In genomic region chr7:34389277-34390085, GRCm38 (mm10) we compare ENCODE assay signal across 8 mouse cellular contexts. TPM values are rescaled to one million over a fixed set of nuclear protein-coding genes. Genes with fewer than 3 reads are reported as not detected.
DNase-seq lines count a peak whose midpoint lies in the region; ATAC-seq and TF ChIP-seq lines count a peak whose summit lies in the region.

No protein-coding gene starts in this region.

- no peak for TF ChIP-seq CTCF in CH12.LX (conservative IDR thresholded peaks at IDR 0.05 in 1 of 2, IDR thresholded peaks at IDR 0.05 in 1 of 2; ENCODE audit: low read depth in 2 of 2, low read length in 2 of 2)

- ATAC-seq in forebrain, embryonic 11.5 days (replicated peaks; ENCODE audit: low FRiP score): peak; percentile 96
- peak; percentile 93 for ATAC-seq in heart, embryonic 16.5 days (replicated peaks; ENCODE audit: extremely low read depth, insufficient read depth, low FRiP score)
- ATAC-seq in liver, embryonic 13.5 days (ENCODE audit: low read depth): peak; percentile 89
- ATAC-seq in stomach, embryonic 14.5 days (ENCODE audit: insufficient number of reproducible peaks, insufficient read depth, low FRiP score, low read depth): peak; percentile 94

- in situ Hi-C loops in CH12.LX (cut with MboI; ENCODE audit: low pct_ligation_motif_present, low pct_unique_long_range_greater_than_20kb, low sequenced_read_pairs): no loop called here

- H3K4me1 ChIP-seq in CH12.LX (ENCODE audit: control insufficient read depth in 1 of 2, insufficient read depth in 2 of 2): peaks cover 4 to 31% of the 10 kb centered on the region in 2 experiments; a peak in 3 of 4 replicates
- peaks cover 6% of the 10 kb centered on the region for H3K4me1 ChIP-seq in forebrain, embryonic 11.5 days (replicated peaks; ENCODE audit: control insufficient read depth, insufficient read depth, low read length)
- peaks cover 29% of the 10 kb centered on the region for H3K4me1 ChIP-seq in heart, embryonic 16.5 days (ENCODE audit: control insufficient read depth, insufficient read depth, low read length)
- peaks cover 35% of the 10 kb centered on the region for H3K4me1 ChIP-seq in liver, embryonic 13.5 days (replicated peaks)
- H3K4me1 ChIP-seq in stomach, embryonic 14.5 days (ENCODE audit: control insufficient read depth, insufficient read depth, low read length): peaks cover 17% of the 10 kb centered on the region

- under 1% methylated on average over 78 of the region's 100 CpGs for WGBS in forebrain, embryonic 11.5 days
- WGBS in heart, embryonic 16.5 days: under 1% methylated on average over 95 of the region's 100 CpGs
- under 1% methylated on average over 85 of the region's 100 CpGs for WGBS in liver, embryonic 13.5 days (ENCODE audit: insufficient replicate concordance)
- under 1% methylated on average over 82 of the region's 100 CpGs for WGBS in stomach, embryonic 14.5 days

- peak; percentile 87 for DNase-seq in CH12.LX (ENCODE audit: extremely low read depth)
- DNase-seq in c-Kit-positive CD71-positive TER-119-negative erythroid progenitor cells, embryonic 14.5 days (ENCODE audit: low read depth): peak; percentile 76
- peak; percentile 96 for DNase-seq in forebrain, embryonic 11.5 days (ENCODE audit: low spot score)
- DNase-seq in kidney, postnatal 25 days: peak; percentile 94 to 96
- peak; percentile 86 for DNase-seq in liver, embryonic 13.5 days
- DNase-seq in natural killer cell, adult 2 months (ENCODE audit: low spot score in 2 of 2): peak; percentile 86 to 92

- H3K9me3 ChIP-seq in CH12.LX (replicated peaks; ENCODE audit: low read length): no peaks in the 10 kb centered on the region
- H3K9me3 ChIP-seq in forebrain, embryonic 11.5 days (ENCODE audit: control insufficient read depth, low read length): no peaks in the 10 kb centered on the region
- no peaks in the 10 kb centered on the region for H3K9me3 ChIP-seq in heart, embryonic 16.5 days (replicated peaks; ENCODE audit: control insufficient read depth, low read length)
- H3K9me3 ChIP-seq in liver, embryonic 13.5 days (replicated peaks): no peaks in the 10 kb centered on the region
- H3K9me3 ChIP-seq in stomach, embryonic 14.5 days (ENCODE audit: control insufficient read depth, low read depth, low read length): no peaks in the 10 kb centered on the region

- no peak overlapping the region for H3K4me2 ChIP-seq in CH12.LX (ENCODE audit: insufficient read depth, low read depth, poor library complexity, severe bottlenecking)
- peak overlapping the region; percentile 93 for H3K4me2 ChIP-seq in forebrain, embryonic 11.5 days (ENCODE audit: low read depth, low read length, severe bottlenecking)
- H3K4me2 ChIP-seq in heart, embryonic 16.5 days (ENCODE audit: low read depth, low read length): peak overlapping the region; percentile 93
- peak overlapping the region; percentile 91 for H3K4me2 ChIP-seq in liver, embryonic 13.5 days
- peak overlapping the region; percentile 89 for H3K4me2 ChIP-seq in stomach, embryonic 14.5 days (replicated peaks; ENCODE audit: low read depth, low read length)

- peak overlapping the region; percentile 99 for H3K9ac ChIP-seq in CH12.LX (ENCODE audit: insufficient read depth, low read depth)
- H3K9ac ChIP-seq in forebrain, embryonic 11.5 days (ENCODE audit: low read length): peak overlapping the region; percentile 99
- peak overlapping the region; percentile 99 for H3K9ac ChIP-seq in heart, embryonic 16.5 days (ENCODE audit: low read length)
- peak overlapping the region; percentile 99 for H3K9ac ChIP-seq in liver, embryonic 13.5 days
- H3K9ac ChIP-seq in stomach, embryonic 14.5 days (replicated peaks; ENCODE audit: low read depth, low read length): peak overlapping the region; percentile 99

- no peaks in the 10 kb centered on the region for H3K27me3 ChIP-seq in CH12.LX (replicated peaks)
- no peaks in the 10 kb centered on the region for H3K27me3 ChIP-seq in forebrain, embryonic 11.5 days (ENCODE audit: control insufficient read depth, insufficient read depth, low read length)
- H3K27me3 ChIP-seq in heart, embryonic 16.5 days (ENCODE audit: control insufficient read depth, insufficient read depth, low read length): no peaks in the 10 kb centered on the region
- no peaks in the 10 kb centered on the region for H3K27me3 ChIP-seq in liver, embryonic 13.5 days
- no peaks in the 10 kb centered on the region for H3K27me3 ChIP-seq in stomach, embryonic 14.5 days (ENCODE audit: control insufficient read depth, insufficient read depth, low read length)

- dilution Hi-C loops in CH12.LX (cut with MboI; ENCODE audit: extremely low pct_ligation_motif_present, extremely low pct_unique_long_range_greater_than_20kb, low sequenced_read_pairs): no loop called here

- no peak for TF ChIP-seq EP300 in CH12.LX (IDR thresholded peaks at IDR 0.05; ENCODE audit: low read length)

- H3K4me3 ChIP-seq in CH12.LX (replicated peaks in 1 of 3; ENCODE audit: low read depth in 2 of 3, low read length in 2 of 3, poor library complexity in 1 of 3): peak overlapping the region; percentile 79 to 88 (median 85)
- H3K4me3 ChIP-seq in forebrain, embryonic 11.5 days (ENCODE audit: low read depth, low read length): peak overlapping the region; percentile 78
- peak overlapping the region; percentile 90 for H3K4me3 ChIP-seq in heart, embryonic 16.5 days (ENCODE audit: low read length)
- peak overlapping the region; percentile 97 for H3K4me3 ChIP-seq in liver, embryonic 13.5 days (replicated peaks)
- peak overlapping the region; percentile 92 for H3K4me3 ChIP-seq in stomach, embryonic 14.5 days (ENCODE audit: low read depth, low read length)

- peaks cover 0 to 12% of the 10 kb centered on the region in 2 experiments for H3K36me3 ChIP-seq in CH12.LX (replicated peaks in 1 of 2; ENCODE audit: control insufficient read depth in 1 of 2, insufficient read depth in 1 of 2, low read length in 1 of 2)
- no peaks in the 10 kb centered on the region for H3K36me3 ChIP-seq in forebrain, embryonic 11.5 days (ENCODE audit: control insufficient read depth, insufficient read depth, low read length)
- H3K36me3 ChIP-seq in heart, embryonic 16.5 days (ENCODE audit: control insufficient read depth, insufficient read depth): no peaks in the 10 kb centered on the region
- peaks cover 8% of the 10 kb centered on the region; the same call in 1 of the 2 replicates for H3K36me3 ChIP-seq in liver, embryonic 13.5 days
- H3K36me3 ChIP-seq in stomach, embryonic 14.5 days (ENCODE audit: control insufficient read depth, insufficient read depth, low read length): no peaks in the 10 kb centered on the region; the same call in 1 of the 2 replicates

- TF ChIP-seq POLR2A in CH12.LX (IDR thresholded peaks at IDR 0.05; ENCODE audit: low read depth, low read length): peak; percentile 99

- peaks cover 39% of the 10 kb centered on the region for H3K79me2 ChIP-seq in CH12.LX (replicated peaks; ENCODE audit: control insufficient read depth, extremely low read depth, insufficient read depth, poor library complexity, severe bottlenecking)

- TF ChIP-seq RAD21 in CH12.LX (IDR thresholded peaks at IDR 0.05; ENCODE audit: low read depth, low read length): no peak

- peak overlapping the region; percentile 93 for H3K27ac ChIP-seq in CH12.LX (ENCODE audit: insufficient read depth, low read depth)
- peak overlapping the region; percentile 96 for H3K27ac ChIP-seq in forebrain, embryonic 11.5 days (ENCODE audit: low read depth, low read length)
- peak overlapping the region; percentile 97 for H3K27ac ChIP-seq in heart, embryonic 16.5 days (ENCODE audit: low read length)
- H3K27ac ChIP-seq in liver, embryonic 13.5 days: peak overlapping the region; percentile 99
- H3K27ac ChIP-seq in stomach, embryonic 14.5 days (ENCODE audit: low read length): peak overlapping the region; percentile 99

TF ChIP-seq in CH12.LX, 34 proteins besides CTCF, POLR2A, EP300 and RAD21 (continues in another document):
- TF ChIP-seq MYC (IDR thresholded peaks at IDR 0.05; ENCODE audit: low read depth, low read length): 0 out of 2 replicates have a peak, but pooled peaks have one; percentile 5
- no peak for TF ChIP-seq ZKSCAN1 (IDR thresholded peaks at IDR 0.05; ENCODE audit: borderline replicate concordance, low read depth, low read length)
- peak; percentile 99 for TF ChIP-seq NELFE (IDR thresholded peaks at IDR 0.05; ENCODE audit: low read depth, low read length)
- peak; percentile 99 for TF ChIP-seq CHD2 (IDR thresholded peaks at IDR 0.05; ENCODE audit: low read length)
- peak; percentile 81; the same call in 1 of the 2 replicates for TF ChIP-seq MEF2A (IDR thresholded peaks at IDR 0.05; ENCODE audit: borderline replicate concordance, low read depth, low read length)
- no peak for TF ChIP-seq USF2 (conservative IDR thresholded peaks at IDR 0.05; ENCODE audit: low read depth, low read length)
- TF ChIP-seq PAX5 (IDR thresholded peaks at IDR 0.05; ENCODE audit: low read length): no peak
- peak; percentile 38 for TF ChIP-seq IRF4 (IDR thresholded peaks at IDR 0.05; ENCODE audit: low read depth, low read length)
- TF ChIP-seq SIN3A (IDR thresholded peaks at IDR 0.05; ENCODE audit: low read length): peak; percentile 56
- peak; percentile 95 for TF ChIP-seq TCF12 (IDR thresholded peaks at IDR 0.05; ENCODE audit: low read depth, low read length)
- no peak for TF ChIP-seq ETS1 (conservative IDR thresholded peaks at IDR 0.05; ENCODE audit: low read depth, low read length)
- TF ChIP-seq CHD1 (IDR thresholded peaks at IDR 0.05; ENCODE audit: low read depth, low read length): no peak
- peak; percentile 75 for TF ChIP-seq HCFC1 (IDR thresholded peaks at IDR 0.05; ENCODE audit: low read depth, low read length)
- no peak for TF ChIP-seq ZC3H11A (IDR thresholded peaks at IDR 0.05; ENCODE audit: low read depth, low read length)
- no peak for TF ChIP-seq JUND (conservative IDR thresholded peaks at IDR 0.05; ENCODE audit: low read depth, low read length)
- TF ChIP-seq E2F4 (IDR thresholded peaks at IDR 0.05; ENCODE audit: insufficient replicate concordance, low read depth, low read length): no peak
- TF ChIP-seq KAT2A (IDR thresholded peaks at IDR 0.05; ENCODE audit: insufficient replicate concordance, low read length): peak; percentile 77; the same call in 1 of the 2 replicates
- TF ChIP-seq MAFK (IDR thresholded peaks at IDR 0.05; ENCODE audit: insufficient replicate concordance, low read length): no peak
- peak; percentile 97 for TF ChIP-seq ZMIZ1 (IDR thresholded peaks at IDR 0.05; ENCODE audit: low read depth, low read length)
- TF ChIP-seq TBP (conservative IDR thresholded peaks at IDR 0.05; ENCODE audit: low read depth, low read length): peak; percentile 53; the same call in 1 of the 2 replicates

RNA-seq across cellular contexts. Expression of gene Lsm14a, which starts 3.6 kb away (rescaled TPM):
- total RNA-seq in CH12.LX (2012; rRNA removed) (45.2 and 53.7 TPM in 2 replicates), CH12.LX (2014; rRNA removed) (80.7 and 90.0 TPM in 2 replicates)
- 193 and 203 TPM in 2 replicates for polyA plus RNA-seq in CH12.LX (2012; ENCODE audit: insufficient read length, low read depth)
- 66.8 and 69.1 TPM in 2 replicates for polyA plus RNA-seq in forebrain, embryonic 11.5 days (2014; fragmentation: Nextera tagmentation; extraction: Ambion mirVana)
- polyA plus RNA-seq in heart, embryonic 16.5 days (2015; fragmentation: Nextera tagmentation; extraction: Ambion mirVana): 64.0 and 67.6 TPM in 2 replicates
- polyA plus RNA-seq in liver, embryonic 13.5 days (2015; fragmentation: Nextera tagmentation; extraction: Ambion mirVana): 46.9 and 51.8 TPM in 2 replicates
- polyA plus RNA-seq in stomach, embryonic 14.5 days (2014; fragmentation: Nextera tagmentation; extraction: Ambion mirVana): 53.8 and 58.6 TPM in 2 replicates

Comparison
In these comparisons a context has a peak if more than half of its experiments do, and no peak if none do; other contexts are left out.
1. Peak in every context shown above with its lines: DNase-seq, ATAC-seq, H3K4me3 ChIP-seq and H3K27ac ChIP-seq.